Mouse (Mus musculus): ENCODE measurements around the gene Hic2. TPM values are rescaled to one million over a fixed set of nuclear protein-coding genes. Genes with fewer than 3 reads are reported as not detected.

The Hic2 gene
- polyA plus RNA-seq (2015; fragmentation: Nextera tagmentation; extraction: Ambion mirVana): 4.1 and 4.5 TPM in 2 replicates

- H3K9ac ChIP-seq (ENCODE audit: low read length): peak within 1 kb of the TSS; percentile 91
- H3K36me3 ChIP-seq (ENCODE audit: control insufficient read depth, insufficient read depth, low read length): no peaks in the 10 kb centered on the region
- H3K4me3 ChIP-seq (ENCODE audit: low read length): peak within 1 kb of the TSS; percentile 86
- H3K27me3 ChIP-seq (ENCODE audit: control insufficient read depth, insufficient read depth, low read depth, low read length): no peaks in the 10 kb centered on the region
- peak within 1 kb of the TSS; percentile 84 for H3K27ac ChIP-seq (ENCODE audit: low read length)
- peak; percentile 99 for ATAC-seq (ENCODE audit: low read depth)
- peaks cover 29% of the 10 kb centered on the region for H3K4me1 ChIP-seq (replicated peaks; ENCODE audit: control insufficient read depth, insufficient read depth, low read length)
- WGBS: 2% methylated on average over 47 of the region's 59 CpGs
- H3K9me3 ChIP-seq (ENCODE audit: control insufficient read depth, low read length): no peaks in the 10 kb centered on the region; the same call in 1 of the 2 replicates
- H3K4me2 ChIP-seq (ENCODE audit: low read depth, low read length): peak within 1 kb of the TSS; percentile 72
Observed at GRCm38 (mm10) chr16:17232794-17233701, at the start of gene Hic2. Gene Hic2 (plus strand): TSS chr16:17233572.

- Histone ChIP-seq H3K9ac (ENCODE audit: low read length) (no peak overlapping the region), H3K4me3 (ENCODE audit: low read length) (no peak overlapping the region), H3K36me3 (ENCODE audit: control insufficient read depth, insufficient read depth, low read length) (peaks cover 6% of the 10 kb centered on the region), H3K9me3 (ENCODE audit: control insufficient read depth, low read length) (no peaks in the 10 kb centered on the region), H3K27me3 (ENCODE audit: control insufficient read depth, insufficient read depth, low read depth, low read length) (no peaks in the 10 kb centered on the region), H3K4me2 (ENCODE audit: low read depth, low read length) (no peak overlapping the region), H3K4me1 (replicated peaks; ENCODE audit: control insufficient read depth, insufficient read depth, low read length) (no peaks in the 10 kb centered on the region), H3K27ac (ENCODE audit: low read length) (no peak overlapping the region)
- no peak for ATAC-seq (ENCODE audit: low read depth)
Observed at GRCm38 (mm10) chr16:17185475-17185874, 47.9 kb upstream of the Hic2 start.

GRCm38 (mm10) chr16:17193823-17194222, 39.5 kb upstream of the Hic2 start:
- 93% methylated on average over 4 of the region's 4 CpGs for WGBS
- no peak for ATAC-seq (ENCODE audit: low read depth)
- H3K4me1 ChIP-seq (replicated peaks; ENCODE audit: control insufficient read depth, insufficient read depth, low read length): no peaks in the 10 kb centered on the region

GRCm38 (mm10) chr16:17200121-17200952, 33.0 kb upstream of the Hic2 start:
- Histone ChIP-seq H3K27ac (ENCODE audit: low read length) (peak overlapping the region; percentile 76), H3K9ac (ENCODE audit: low read length) (peak overlapping the region; percentile 100), H3K9me3 (ENCODE audit: control insufficient read depth, low read length) (no peaks in the 10 kb centered on the region), H3K4me1 (replicated peaks; ENCODE audit: control insufficient read depth, insufficient read depth, low read length) (peaks cover 11% of the 10 kb centered on the region), H3K4me2 (ENCODE audit: low read depth, low read length) (peak overlapping the region; percentile 84), H3K4me3 (ENCODE audit: low read length) (peak overlapping the region; percentile 99), H3K27me3 (ENCODE audit: control insufficient read depth, insufficient read depth, low read depth, low read length) (no peaks in the 10 kb centered on the region), H3K36me3 (ENCODE audit: control insufficient read depth, insufficient read depth, low read length) (no peaks in the 10 kb centered on the region)
- ATAC-seq (ENCODE audit: low read depth): 0 out of 2 replicates have a peak, but pooled peaks have one; percentile 4
- 2% methylated on average over 24 of the region's 24 CpGs for WGBS

More at GRCm38 (mm10) chr16:17193823-17194222, 39.5 kb upstream of the Hic2 start:
- H3K27me3 ChIP-seq (ENCODE audit: control insufficient read depth, insufficient read depth, low read depth, low read length): no peaks in the 10 kb centered on the region
- no peak overlapping the region for H3K4me3 ChIP-seq (ENCODE audit: low read length)
- H3K27ac ChIP-seq (ENCODE audit: low read length): no peak overlapping the region
- H3K36me3 ChIP-seq (ENCODE audit: control insufficient read depth, insufficient read depth, low read length): no peaks in the 10 kb centered on the region
- no peaks in the 10 kb centered on the region for H3K9me3 ChIP-seq (ENCODE audit: control insufficient read depth, low read length)
- H3K4me2 ChIP-seq (ENCODE audit: low read depth, low read length): no peak overlapping the region
- no peak overlapping the region for H3K9ac ChIP-seq (ENCODE audit: low read length)

GRCm38 (mm10) chr16:17200953-17201707, 32.2 kb upstream of the Hic2 start:
- H3K4me2 ChIP-seq (ENCODE audit: low read depth, low read length): peak overlapping the region; percentile 84
- H3K9ac ChIP-seq (ENCODE audit: low read length): peak overlapping the region; percentile 100
- H3K4me3 ChIP-seq (ENCODE audit: low read length): peak overlapping the region; percentile 99
- H3K9me3 ChIP-seq (ENCODE audit: control insufficient read depth, low read length): no peaks in the 10 kb centered on the region
- H3K36me3 ChIP-seq (ENCODE audit: control insufficient read depth, insufficient read depth, low read length): no peaks in the 10 kb centered on the region
- peak overlapping the region; percentile 76 for H3K27ac ChIP-seq (ENCODE audit: low read length)
- no peaks in the 10 kb centered on the region; the same call in 1 of the 2 replicates for H3K27me3 ChIP-seq (ENCODE audit: control insufficient read depth, insufficient read depth, low read depth, low read length)
- peak; percentile 92 for ATAC-seq (ENCODE audit: low read depth)
- WGBS: under 1% methylated on average over 68 of the region's 72 CpGs
- peaks cover 11% of the 10 kb centered on the region for H3K4me1 ChIP-seq (replicated peaks; ENCODE audit: control insufficient read depth, insufficient read depth, low read length)

GRCm38 (mm10) chr16:17201977-17202376, 31.4 kb upstream of the Hic2 start:
- peak; percentile 62 for ATAC-seq (ENCODE audit: low read depth)
- no peak overlapping the region for H3K4me2 ChIP-seq (ENCODE audit: low read depth, low read length)
- H3K4me1 ChIP-seq (replicated peaks; ENCODE audit: control insufficient read depth, insufficient read depth, low read length): peaks cover 11% of the 10 kb centered on the region
- H3K9ac ChIP-seq (ENCODE audit: low read length): no peak overlapping the region
- WGBS: 46% methylated on average over 2 of the region's 2 CpGs
- peaks cover 5% of the 10 kb centered on the region for H3K27me3 ChIP-seq (ENCODE audit: control insufficient read depth, insufficient read depth, low read depth, low read length)
- H3K9me3 ChIP-seq (ENCODE audit: control insufficient read depth, low read length): no peaks in the 10 kb centered on the region
- H3K4me3 ChIP-seq (ENCODE audit: low read length): no peak overlapping the region
- 0 out of 2 replicates have a peak overlapping the region, but pooled peaks have one; percentile 31 for H3K27ac ChIP-seq (ENCODE audit: low read length)
- no peaks in the 10 kb centered on the region for H3K36me3 ChIP-seq (ENCODE audit: control insufficient read depth, insufficient read depth, low read length)

GRCm38 (mm10) chr16:17202549-17202948, 30.8 kb upstream of the Hic2 start, which contains the start of gene Ube2l3:
Gene Ube2l3 (minus strand): TSS chr16:17202649.
- Histone ChIP-seq H3K27ac (ENCODE audit: low read length) (0 out of 2 replicates have a peak within 1 kb of the TSS, but pooled peaks have one; percentile 31), H3K9ac (ENCODE audit: low read length) (peak within 1 kb of the TSS; percentile 100), H3K4me3 (ENCODE audit: low read length) (peak within 1 kb of the TSS; percentile 99), H3K4me2 (ENCODE audit: low read depth, low read length) (peak within 1 kb of the TSS; percentile 26), H3K9me3 (ENCODE audit: control insufficient read depth, low read length) (no peaks in the 10 kb centered on the region), H3K4me1 (replicated peaks; ENCODE audit: control insufficient read depth, insufficient read depth, low read length) (peaks cover 11% of the 10 kb centered on the region), H3K36me3 (ENCODE audit: control insufficient read depth, insufficient read depth, low read length) (no peaks in the 10 kb centered on the region), H3K27me3 (ENCODE audit: control insufficient read depth, insufficient read depth, low read depth, low read length) (peaks cover 8% of the 10 kb centered on the region)
- WGBS: 88% methylated on average over 1 of the region's 1 CpGs
- no peak for ATAC-seq (ENCODE audit: low read depth)

GRCm38 (mm10) chr16:17204990-17205389, 28.4 kb upstream of the Hic2 start:
- ATAC-seq (ENCODE audit: low read depth): no peak
- peaks cover 17% of the 10 kb centered on the region for H3K27me3 ChIP-seq (ENCODE audit: control insufficient read depth, insufficient read depth, low read depth, low read length)
- no peak overlapping the region for H3K27ac ChIP-seq (ENCODE audit: low read length)
- H3K9me3 ChIP-seq (ENCODE audit: control insufficient read depth, low read length): no peaks in the 10 kb centered on the region
- H3K4me1 ChIP-seq (replicated peaks; ENCODE audit: control insufficient read depth, insufficient read depth, low read length): peaks cover 18% of the 10 kb centered on the region
- no peak overlapping the region for H3K9ac ChIP-seq (ENCODE audit: low read length)
- H3K4me3 ChIP-seq (ENCODE audit: low read length): no peak overlapping the region
- no peaks in the 10 kb centered on the region for H3K36me3 ChIP-seq (ENCODE audit: control insufficient read depth, insufficient read depth, low read length)
- WGBS: 4% methylated on average over 6 of the region's 6 CpGs
- no peak overlapping the region for H3K4me2 ChIP-seq (ENCODE audit: low read depth, low read length)

Data from lung, embryonic 16.5 days (tissue).